Mouse (Mus musculus): ENCODE data around the gene Tmod4. TPM values are rescaled to one million over a fixed set of nuclear protein-coding genes. Genes with fewer than 3 reads are reported as not detected.
A peak's percentile ranks its signal among the peaks of the same experiment; 100 is the strongest.
"Not testable (repeated sequence)": the region's sequence is repeated elsewhere in the genome, so short reads cannot be mapped to it uniquely, and the experiment has no call there.

The Tmod4 gene
- polyA plus RNA-seq, 1 experiment, result 0.60 TPM

- no peak overlapping the region for H3K4me3 ChIP-seq (ENCODE audit: insufficient read depth, low read length)
- H3K27ac ChIP-seq (ENCODE audit: insufficient read depth, low read depth, low read length), result no peak overlapping the region
- TF ChIP-seq CTCF (IDR thresholded peaks at IDR 0.05; ENCODE audit: low read depth, low read length) (no peak), POLR2A (IDR thresholded peaks at IDR 0.05; ENCODE audit: borderline replicate concordance, low read depth, low read length) (no peak)
- H3K4me1 ChIP-seq (ENCODE audit: control insufficient read depth, insufficient read depth, low read length), result peaks cover 18% of the 10 kb centered on the region
Observed at GRCm38 (mm10) chr3:95112760-95113159, 11.5 kb upstream of the Tmod4 start.

- H3K4me3 ChIP-seq (ENCODE audit: insufficient read depth, low read length), result no peak overlapping the region
- H3K4me1 ChIP-seq (ENCODE audit: control insufficient read depth, insufficient read depth, low read length), result peaks cover 9% of the 10 kb centered on the region
- no peak for TF ChIP-seq POLR2A (IDR thresholded peaks at IDR 0.05; ENCODE audit: borderline replicate concordance, low read depth, low read length)
- TF ChIP-seq CTCF (IDR thresholded peaks at IDR 0.05; ENCODE audit: low read depth, low read length), result no peak
- H3K27ac ChIP-seq (ENCODE audit: insufficient read depth, low read depth, low read length), result no peak overlapping the region
Observed at GRCm38 (mm10) chr3:95117751-95118150, 6.5 kb upstream of the Tmod4 start.

GRCm38 (mm10) chr3:95121580-95121979, 2.7 kb upstream of the Tmod4 start:
- TF ChIP-seq POLR2A (IDR thresholded peaks at IDR 0.05; ENCODE audit: borderline replicate concordance, low read depth, low read length), result no peak
- H3K27ac ChIP-seq (ENCODE audit: insufficient read depth, low read depth, low read length), result no peak overlapping the region

GRCm38 (mm10) chr3:95124972-95125371, 696 bp downstream of the Tmod4 start:
- peaks cover 6% of the 10 kb centered on the region for H3K4me1 ChIP-seq (ENCODE audit: control insufficient read depth, insufficient read depth, low read length)
- H3K27ac ChIP-seq (ENCODE audit: insufficient read depth, low read depth, low read length), result no peak overlapping the region
- no peak overlapping the region for H3K4me3 ChIP-seq (ENCODE audit: insufficient read depth, low read length)
- TF ChIP-seq POLR2A (IDR thresholded peaks at IDR 0.05; ENCODE audit: borderline replicate concordance, low read depth, low read length) (no peak), CTCF (IDR thresholded peaks at IDR 0.05; ENCODE audit: low read depth, low read length) (no peak)

More at GRCm38 (mm10) chr3:95121580-95121979, 2.7 kb upstream of the Tmod4 start:
- H3K4me1 ChIP-seq (ENCODE audit: control insufficient read depth, insufficient read depth, low read length), result peaks cover 8% of the 10 kb centered on the region
- no peak overlapping the region for H3K4me3 ChIP-seq (ENCODE audit: insufficient read depth, low read length)

GRCm38 (mm10) chr3:95129226-95129651, 5.0 kb downstream of the Tmod4 start:
- Histone ChIP-seq H3K27ac (ENCODE audit: insufficient read depth, low read depth, low read length) (no peak overlapping the region), H3K4me1 (ENCODE audit: control insufficient read depth, insufficient read depth, low read length) (peaks cover 9% of the 10 kb centered on the region), H3K4me3 (ENCODE audit: insufficient read depth, low read length) (no peak overlapping the region)
- no peak for TF ChIP-seq CTCF (IDR thresholded peaks at IDR 0.05; ENCODE audit: low read depth, low read length)
- TF ChIP-seq POLR2A (IDR thresholded peaks at IDR 0.05; ENCODE audit: borderline replicate concordance, low read depth, low read length), result no peak

GRCm38 (mm10) chr3:95130081-95130480, 5.8 kb downstream of the Tmod4 start:
- H3K27ac ChIP-seq (ENCODE audit: insufficient read depth, low read depth, low read length), result no peak overlapping the region
- no peak for TF ChIP-seq POLR2A (IDR thresholded peaks at IDR 0.05; ENCODE audit: borderline replicate concordance, low read depth, low read length)
- TF ChIP-seq CTCF (IDR thresholded peaks at IDR 0.05; ENCODE audit: low read depth, low read length), result no peak
- H3K4me3 ChIP-seq (ENCODE audit: insufficient read depth, low read length), result no peak overlapping the region
- H3K4me1 ChIP-seq (ENCODE audit: control insufficient read depth, insufficient read depth, low read length), result peaks cover 5% of the 10 kb centered on the region; the same call in 1 of the 2 replicates

GRCm38 (mm10) chr3:95132389-95132788, 8.1 kb downstream of the Tmod4 start:
- H3K27ac ChIP-seq (ENCODE audit: insufficient read depth, low read depth, low read length); H3K4me3 ChIP-seq (ENCODE audit: insufficient read depth, low read length): not testable (repeated sequence)
- peaks cover 16% of the 10 kb centered on the region for H3K4me1 ChIP-seq (ENCODE audit: control insufficient read depth, insufficient read depth, low read length)

- peak overlapping the region; percentile 50; the same call in 1 of the 2 replicates for H3K27ac ChIP-seq (ENCODE audit: insufficient read depth, low read depth, low read length)
- peak overlapping the region; percentile 66 for H3K4me3 ChIP-seq (ENCODE audit: insufficient read depth, low read length)
- no peak for TF ChIP-seq POLR2A (IDR thresholded peaks at IDR 0.05; ENCODE audit: borderline replicate concordance, low read depth, low read length)
- no peak for TF ChIP-seq CTCF (IDR thresholded peaks at IDR 0.05; ENCODE audit: low read depth, low read length)
- H3K4me1 ChIP-seq (ENCODE audit: control insufficient read depth, insufficient read depth, low read length), result peaks cover 20% of the 10 kb centered on the region
Observed at GRCm38 (mm10) chr3:95133176-95133575, 8.9 kb downstream of the Tmod4 start.

- peak within 1 kb of the TSS; percentile 96 for H3K27ac ChIP-seq (ENCODE audit: insufficient read depth, low read depth, low read length)
- H3K4me1 ChIP-seq (ENCODE audit: control insufficient read depth, insufficient read depth, low read length), result peaks cover 21% of the 10 kb centered on the region
- H3K4me3 ChIP-seq (ENCODE audit: insufficient read depth, low read length), result peak within 1 kb of the TSS; percentile 66
- TF ChIP-seq CTCF (IDR thresholded peaks at IDR 0.05; ENCODE audit: low read depth, low read length) (no peak; the same call in 1 of the 2 replicates), POLR2A (IDR thresholded peaks at IDR 0.05; ENCODE audit: borderline replicate concordance, low read depth, low read length) (no peak)
Observed at GRCm38 (mm10) chr3:95133680-95134101, 9.4 kb downstream of the Tmod4 start, which contains the start of the genes Scnm1 and Lysmd1. Gene Scnm1, minus strand, starts transcription at chr3:95134011. Gene Lysmd1, plus strand, starts transcription at chr3:95134088.

- H3K4me3 ChIP-seq (ENCODE audit: insufficient read depth, low read length); H3K27ac ChIP-seq (ENCODE audit: insufficient read depth, low read depth, low read length): not testable (repeated sequence)
- peaks cover 21% of the 10 kb centered on the region for H3K4me1 ChIP-seq (ENCODE audit: control insufficient read depth, insufficient read depth, low read length)
Observed at GRCm38 (mm10) chr3:95134133-95134532, 9.9 kb downstream of the Tmod4 start.

GRCm38 (mm10) chr3:95135023-95135422, 10.7 kb downstream of the Tmod4 start:
- peak overlapping the region; percentile 96 for H3K27ac ChIP-seq (ENCODE audit: insufficient read depth, low read depth, low read length)
- H3K4me1 ChIP-seq (ENCODE audit: control insufficient read depth, insufficient read depth, low read length), result peaks cover 25% of the 10 kb centered on the region
- TF ChIP-seq POLR2A (IDR thresholded peaks at IDR 0.05; ENCODE audit: borderline replicate concordance, low read depth, low read length), result no peak
- TF ChIP-seq CTCF (IDR thresholded peaks at IDR 0.05; ENCODE audit: low read depth, low read length), result no peak
- H3K4me3 ChIP-seq (ENCODE audit: insufficient read depth, low read length), result peak overlapping the region; percentile 51
